Mouse (Mus musculus) E14TG2a.4 (cell line): ENCODE results near the gene Eln.

Source experiments
- CTCF ChIP-seq: conservative IDR thresholded peaks from 2 replicates; pipeline ENCODE4 v1.5.1; 2014; ENCODE audit warnings: low read length
- NANOG ChIP-seq: IDR thresholded peaks from 2 replicates; pipeline ENCODE4 v1.6.1; 2014; ENCODE audit warnings: borderline replicate concordance, low read length, mixed read lengths
- POU5F1 ChIP-seq: IDR thresholded peaks from 2 replicates; pipeline ENCODE4 v1.6.1; 2014; ENCODE audit warnings: low read length, borderline replicate concordance

DNA sequence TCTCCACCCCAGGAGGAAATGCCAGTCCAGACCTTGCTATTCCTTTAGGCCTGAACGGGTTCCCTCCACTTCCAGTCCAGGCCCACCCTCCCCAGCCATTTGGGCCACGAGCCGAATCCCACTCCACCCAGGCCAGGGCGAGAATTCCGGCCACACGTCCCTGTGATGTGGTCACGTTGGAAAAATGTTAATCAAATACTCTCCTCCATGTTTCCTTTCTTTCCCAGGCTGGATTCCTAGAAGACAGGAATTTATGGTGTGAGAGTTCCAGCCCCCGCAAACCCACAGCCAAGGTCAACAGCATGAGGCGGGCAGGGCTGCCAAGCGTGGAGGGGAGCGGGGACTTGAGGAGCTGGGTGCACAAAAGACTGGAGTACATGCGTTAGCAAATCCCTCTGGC, 25.4 kb upstream of the Eln start:
- TF ChIP-seq CTCF, result no peak
- TF ChIP-seq POU5F1, result no peak
- no peak for TF ChIP-seq NANOG
